Mouse (Mus musculus): ENCODE results near the gene Nr4a3.

DNA sequence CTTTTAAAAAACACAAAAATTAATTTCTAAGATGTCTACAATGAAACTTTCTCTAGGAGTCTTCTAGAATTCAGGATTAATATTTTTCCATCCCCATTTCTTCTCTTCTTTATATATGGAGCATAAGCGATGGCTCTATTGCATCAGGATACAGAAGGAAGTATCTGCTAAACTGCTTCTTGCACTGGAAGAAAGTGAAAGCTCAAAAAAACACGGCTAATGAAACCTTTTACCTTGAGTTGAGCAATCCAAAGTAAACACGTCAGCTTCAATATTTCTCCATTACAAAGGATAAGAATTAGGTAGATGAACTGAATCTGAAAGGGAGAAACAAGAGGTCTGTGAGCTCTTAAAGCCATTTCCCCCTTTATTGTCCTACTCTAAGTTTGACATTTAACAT, 87.8 kb downstream of the Nr4a3 start:
- TF ChIP-seq CTCF (IDR thresholded peaks at IDR 0.05; ENCODE audit: extremely low read depth, insufficient read length, insufficient replicate concordance, low read depth, low read length) (no peak), POLR2A (IDR thresholded peaks at IDR 0.05; ENCODE audit: low read depth, low read length) (no peak)

Data from small intestine, adult 2 months (tissue).